Mouse (Mus musculus) MEL-GATA-1-ER (cell line): ENCODE data around the gene Scaf1.

Experiments used
- DNase-seq: peaks from one replicate; pipeline ENCODE4 v3.0.0-alpha.2; 2012; ENCODE audit warnings: low read depth; ENCODE audit errors: extremely low read depth

Gene Scaf1

GRCm38 (mm10) chr7:44985595-44986191, 30.5 kb downstream of the Scaf1 start:
- no peak for DNase-seq

- DNase-seq: no peak
Observed at GRCm38 (mm10) chr7:44984833-44985164, 31.4 kb downstream of the Scaf1 start.

GRCm38 (mm10) chr7:44983944-44984832, 32.0 kb downstream of the Scaf1 start:
- no peak for DNase-seq

GRCm38 (mm10) chr7:44983085-44983484, 33.1 kb downstream of the Scaf1 start:
- peak; percentile 55 for DNase-seq

- no peak for DNase-seq
Observed at GRCm38 (mm10) chr7:44981539-44981938, 34.6 kb downstream of the Scaf1 start.

- no peak for DNase-seq
Observed at GRCm38 (mm10) chr7:44978300-44978699, 37.9 kb downstream of the Scaf1 start.

GRCm38 (mm10) chr7:44975117-44975419, 41.1 kb downstream of the Scaf1 start:
- DNase-seq: no peak

- DNase-seq: peak; percentile 69
Observed at GRCm38 (mm10) chr7:44974383-44975116, 41.6 kb downstream of the Scaf1 start, which contains the start of gene Cpt1c. TSS of gene Cpt1c (minus strand) at chr7:44974851.

- DNase-seq: no peak
Observed at GRCm38 (mm10) chr7:44973415-44974130, 42.6 kb downstream of the Scaf1 start.

GRCm38 (mm10) chr7:44971142-44971541, 45.0 kb downstream of the Scaf1 start:
- no peak for DNase-seq

GRCm38 (mm10) chr7:44970231-44970691, 45.9 kb downstream of the Scaf1 start:
- DNase-seq: peak; percentile 94

GRCm38 (mm10) chr7:44966638-44967037, 49.5 kb downstream of the Scaf1 start:
- DNase-seq: no peak

- no peak for DNase-seq
Observed at GRCm38 (mm10) chr7:44965975-44966374, 50.2 kb downstream of the Scaf1 start.

- no peak for DNase-seq
Observed at GRCm38 (mm10) chr7:44964990-44965389, 51.2 kb downstream of the Scaf1 start.

GRCm38 (mm10) chr7:44962831-44963230, 53.3 kb downstream of the Scaf1 start:
- no peak for DNase-seq

GRCm38 (mm10) chr7:44962337-44962736, 53.8 kb downstream of the Scaf1 start:
- no peak for DNase-seq

GRCm38 (mm10) chr7:44960512-44960910, 55.7 kb downstream of the Scaf1 start:
- no peak for DNase-seq

- DNase-seq: no peak
Observed at GRCm38 (mm10) chr7:44959874-44960511, 56.2 kb downstream of the Scaf1 start.

- DNase-seq: no peak
Observed at GRCm38 (mm10) chr7:44959281-44959680, 56.9 kb downstream of the Scaf1 start.

- DNase-seq: peak; percentile 46
Observed at GRCm38 (mm10) chr7:44958208-44958607, 58.0 kb downstream of the Scaf1 start.
